Mouse (Mus musculus): Measurements from ENCODE around the gene Ccpg1.

The Ccpg1 gene

GRCm38 (mm10) chr9:72985250-72986220 lies at the start of gene Ccpg1, which contains the start of gene Ccpg1os:
Ccpg1 (plus strand) TSS chr9:72985429.
Ccpg1os (minus strand) TSS chr9:72985382.
- peak; percentile 67 for DNase-seq (ENCODE audit: low spot score)

- no peak for DNase-seq (ENCODE audit: low spot score)
Measured at GRCm38 (mm10) chr9:72936301-72936700, 48.9 kb upstream of the Ccpg1 start.

- DNase-seq (ENCODE audit: low spot score), result no peak
Measured at GRCm38 (mm10) chr9:72943424-72943823, 41.8 kb upstream of the Ccpg1 start.

- DNase-seq (ENCODE audit: low spot score), result no peak
Measured at GRCm38 (mm10) chr9:72944286-72944685, 40.9 kb upstream of the Ccpg1 start.

GRCm38 (mm10) chr9:72947010-72947409 lies 38.2 kb upstream of the Ccpg1 start:
- DNase-seq (ENCODE audit: low spot score), result no peak

GRCm38 (mm10) chr9:72949572-72949971 lies 35.7 kb upstream of the Ccpg1 start:
- DNase-seq (ENCODE audit: low spot score), result no peak

GRCm38 (mm10) chr9:72954746-72955145 lies 30.5 kb upstream of the Ccpg1 start:
- DNase-seq (ENCODE audit: low spot score), result no peak

- no peak for DNase-seq (ENCODE audit: low spot score)
Measured at GRCm38 (mm10) chr9:72955546-72955945, 29.7 kb upstream of the Ccpg1 start.

- peak; percentile 40 for DNase-seq (ENCODE audit: low spot score)
Measured at GRCm38 (mm10) chr9:72958521-72959450, 26.4 kb upstream of the Ccpg1 start, which contains the start of the genes Dyx1c1 and Gm44503. Dyx1c1 (plus strand) TSS chr9:72958785. Gm44503 (plus strand) TSS chr9:72958852.

- no peak for DNase-seq (ENCODE audit: low spot score)
Measured at GRCm38 (mm10) chr9:72961346-72961745, 23.9 kb upstream of the Ccpg1 start.

GRCm38 (mm10) chr9:72961959-72962358 lies 23.3 kb upstream of the Ccpg1 start:
- no peak for DNase-seq (ENCODE audit: low spot score)

- no peak for DNase-seq (ENCODE audit: low spot score)
Measured at GRCm38 (mm10) chr9:72968349-72969061, 16.7 kb upstream of the Ccpg1 start.

- no peak for DNase-seq (ENCODE audit: low spot score)
Measured at GRCm38 (mm10) chr9:72969874-72970273, 15.4 kb upstream of the Ccpg1 start.

- DNase-seq (ENCODE audit: low spot score), result no peak
Measured at GRCm38 (mm10) chr9:72972435-72972834, 12.8 kb upstream of the Ccpg1 start.

GRCm38 (mm10) chr9:72972984-72973383 lies 12.2 kb upstream of the Ccpg1 start:
- no peak for DNase-seq (ENCODE audit: low spot score)

- no peak for DNase-seq (ENCODE audit: low spot score)
Measured at GRCm38 (mm10) chr9:72974734-72975133, 10.5 kb upstream of the Ccpg1 start.

GRCm38 (mm10) chr9:72975242-72975641 lies 10.0 kb upstream of the Ccpg1 start:
- no peak for DNase-seq (ENCODE audit: low spot score)

GRCm38 (mm10) chr9:72983066-72983465 lies 2.2 kb upstream of the Ccpg1 start:
- DNase-seq (ENCODE audit: low spot score), result no peak

GRCm38 (mm10) chr9:72987703-72988102 lies 2.5 kb downstream of the Ccpg1 start:
- DNase-seq (ENCODE audit: low spot score), result no peak

GRCm38 (mm10) chr9:72988706-72989105 lies 3.5 kb downstream of the Ccpg1 start:
- no peak for DNase-seq (ENCODE audit: low spot score)

- no peak for DNase-seq (ENCODE audit: low spot score)
Measured at GRCm38 (mm10) chr9:72991420-72991819, 6.2 kb downstream of the Ccpg1 start.

GRCm38 (mm10) chr9:72992576-72992975 lies 7.3 kb downstream of the Ccpg1 start:
- DNase-seq (ENCODE audit: low spot score), result no peak
